Mouse (Mus musculus): Measurements from ENCODE around the gene Farp2. TPM values are rescaled to one million over a fixed set of nuclear protein-coding genes. Genes with fewer than 3 reads are reported as not detected.

Farp2 gene
- polyA plus RNA-seq, 1 experiment from 2014 or later = 10.1 TPM

DNA sequence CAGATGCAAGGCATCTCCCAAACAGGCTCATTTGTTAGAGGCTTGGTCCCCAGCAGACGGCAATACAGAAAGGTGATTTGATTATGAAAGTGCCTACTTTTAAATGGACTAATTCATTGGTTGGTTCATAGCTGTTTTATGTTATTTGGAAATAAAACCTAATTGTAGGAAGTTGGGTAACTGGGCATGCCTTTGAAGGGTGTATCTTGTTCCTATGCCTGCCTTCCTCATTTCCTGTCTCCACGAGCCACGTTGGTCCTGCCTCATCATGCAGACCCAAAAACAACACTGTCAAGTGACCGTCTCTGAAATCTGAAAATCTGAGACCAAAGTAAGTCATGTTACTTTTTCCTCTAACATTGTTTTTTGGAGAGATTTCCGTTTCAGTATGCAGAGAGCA, 39.5 kb downstream of the Farp2 start:
- in situ Hi-C loops (cut with MboI; ENCODE audit: low pct_unique_long_range_greater_than_20kb) = no loop called here
- no peaks in the 10 kb centered on the region for H3K27me3 ChIP-seq
- no peak for DNase-seq (ENCODE audit: low read depth, low spot score)

DNA sequence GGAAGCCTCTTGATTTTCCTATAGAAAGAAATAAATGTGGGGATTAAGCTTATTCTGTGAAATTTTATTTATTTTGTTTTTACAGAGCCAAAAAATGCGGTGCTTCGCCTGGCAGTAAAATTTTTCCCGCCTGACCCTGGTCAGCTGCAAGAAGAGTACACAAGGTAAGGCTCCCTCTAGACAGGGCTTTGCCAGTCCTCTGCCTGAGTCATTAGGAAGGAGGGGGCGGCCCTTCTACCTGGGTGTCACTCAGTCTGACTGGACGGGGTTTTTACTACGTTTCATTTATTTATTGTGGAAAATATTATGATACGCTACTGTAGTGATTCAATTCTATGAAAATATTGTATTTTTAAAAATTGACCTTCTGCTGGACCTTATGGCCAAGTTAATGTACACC, 51.3 kb downstream of the Farp2 start:
- CTCF ChIA-PET = no interaction called here
- H3K27me3 ChIP-seq = no peaks in the 10 kb centered on the region
- no peak for DNase-seq (ENCODE audit: low read depth, low spot score)
- POLR2A ChIA-PET = no interaction called here
- in situ Hi-C loops (cut with MboI; ENCODE audit: low pct_unique_long_range_greater_than_20kb) = no loop called here
- no peak for ATAC-seq
- no peak for TF ChIP-seq CTCF (IDR thresholded peaks at IDR 0.05)

More for the DNA sequence above, 39.5 kb downstream of the Farp2 start:
- ATAC-seq = no peak
- POLR2A ChIA-PET = no interaction called here
- TF ChIP-seq CTCF (IDR thresholded peaks at IDR 0.05) = no peak
- CTCF ChIA-PET = no interaction called here

DNA sequence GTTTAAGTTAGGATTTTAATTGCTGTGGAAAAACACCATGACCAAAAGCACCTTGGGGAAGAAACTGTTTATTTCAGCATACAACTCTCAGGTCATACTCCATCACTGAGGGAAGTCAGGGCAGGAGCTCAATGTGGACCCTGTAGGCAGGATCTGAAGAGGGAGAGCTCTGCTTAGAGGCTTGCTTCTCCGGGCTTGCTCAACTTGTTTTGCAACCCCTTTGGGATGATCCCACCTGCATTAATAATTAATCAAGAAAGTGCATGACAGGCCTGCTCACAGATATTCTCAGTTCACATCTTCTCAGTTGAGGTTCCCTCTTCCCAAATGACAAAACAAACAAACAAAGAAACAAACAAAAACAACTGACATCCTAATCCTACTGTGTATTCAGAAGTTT, 51.8 kb downstream of the Farp2 start:
- TF ChIP-seq CTCF (IDR thresholded peaks at IDR 0.05) = no peak
- DNase-seq (ENCODE audit: low read depth, low spot score) (no peak), ATAC-seq (no peak)
- no peaks in the 10 kb centered on the region for H3K27me3 ChIP-seq
- POLR2A ChIA-PET = no interaction called here
- in situ Hi-C loops (cut with MboI; ENCODE audit: low pct_unique_long_range_greater_than_20kb) = no loop called here
- CTCF ChIA-PET = no interaction called here

DNA sequence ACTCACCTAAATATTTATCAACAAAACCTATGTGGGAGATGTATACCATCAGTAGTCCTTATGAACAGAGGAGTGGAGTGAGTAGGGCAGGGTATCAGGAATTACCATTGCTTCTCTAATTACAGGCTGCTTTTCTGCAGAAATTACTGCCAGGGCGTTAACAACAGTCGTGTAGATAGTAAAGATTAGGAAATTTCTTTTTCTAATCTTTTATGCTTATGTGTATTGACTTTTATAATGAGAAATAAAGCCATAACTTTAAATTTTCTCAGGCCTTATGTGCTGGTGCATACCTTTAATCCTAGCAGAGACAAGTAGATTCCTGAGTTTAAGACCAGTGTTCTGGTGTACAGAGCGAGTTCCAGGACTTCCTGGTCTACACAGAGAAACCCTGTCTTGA, 52.9 kb downstream of the Farp2 start:
- ATAC-seq = no peak
- in situ Hi-C loops (cut with MboI; ENCODE audit: low pct_unique_long_range_greater_than_20kb) = no loop called here
- H3K27me3 ChIP-seq = no peaks in the 10 kb centered on the region
- no peak for TF ChIP-seq CTCF (IDR thresholded peaks at IDR 0.05)
- no peak for DNase-seq (ENCODE audit: low read depth, low spot score)
- POLR2A ChIA-PET = no interaction called here
- CTCF ChIA-PET = no interaction called here

DNA sequence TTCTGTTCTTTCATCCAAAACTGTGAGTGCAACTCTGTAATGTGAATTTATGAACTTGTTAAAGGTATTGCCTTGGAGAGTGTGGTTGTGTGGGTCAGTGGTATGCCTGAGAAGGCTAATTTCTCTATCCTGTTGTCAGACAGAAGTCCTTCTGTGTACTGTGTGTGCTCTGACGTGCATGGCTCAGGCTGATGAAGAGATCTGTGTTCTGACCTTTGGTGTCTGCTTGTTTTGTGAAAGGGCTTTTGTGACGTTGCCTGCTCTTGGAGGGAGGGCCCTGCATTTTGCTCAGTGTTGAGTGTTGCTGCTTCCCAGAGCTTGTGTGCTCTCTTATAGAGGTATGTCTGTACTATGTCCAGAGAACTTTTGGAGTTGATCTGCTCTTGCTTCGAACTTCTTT, 55.1 kb downstream of the Farp2 start:
- TF ChIP-seq CTCF (IDR thresholded peaks at IDR 0.05) = no peak

DNA sequence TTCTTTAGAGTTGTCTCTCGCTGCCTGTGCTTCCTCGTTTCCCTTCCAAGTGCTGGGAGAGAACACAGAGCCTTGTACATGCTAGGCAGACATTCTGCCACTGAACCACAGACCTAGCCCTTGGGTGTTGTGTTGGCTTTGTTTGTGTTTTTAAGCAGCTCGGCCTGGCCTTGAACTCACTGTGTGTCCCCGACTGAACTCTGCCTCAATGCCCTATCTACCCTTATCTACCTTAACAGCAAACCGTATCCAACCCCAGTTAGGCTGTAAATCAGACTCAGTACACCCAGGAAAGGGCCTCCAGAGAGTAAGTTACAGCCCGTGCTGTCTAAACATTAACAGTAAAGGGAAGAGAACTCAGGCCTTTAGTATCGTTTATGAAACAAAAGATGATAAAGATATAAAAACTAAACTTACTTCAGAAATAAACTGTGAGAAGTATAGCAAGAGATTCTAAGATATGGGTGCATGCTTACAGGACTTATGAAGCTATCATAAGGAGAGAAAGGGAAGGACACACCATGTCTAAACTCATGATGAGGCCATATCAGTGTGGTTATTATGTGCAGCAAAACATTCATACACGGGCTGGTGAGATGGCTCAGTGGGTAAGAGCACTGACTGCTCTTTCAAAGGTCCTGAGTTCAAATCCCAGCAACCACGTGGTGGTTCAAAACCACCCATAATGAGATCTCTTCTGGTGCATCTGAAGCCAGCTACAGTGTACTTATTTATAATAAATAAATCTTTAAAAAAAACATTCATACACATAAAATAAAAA, 56.0 kb downstream of the Farp2 start:
- ChIA-PET POLR2A (no interaction called here), CTCF (no interaction called here)
- TF ChIP-seq CTCF (IDR thresholded peaks at IDR 0.05) = no peak
- ATAC-seq (no peak), DNase-seq (ENCODE audit: low read depth, low spot score) (no peak)
- in situ Hi-C loops (cut with MboI; ENCODE audit: low pct_unique_long_range_greater_than_20kb) = no loop called here
- H3K27me3 ChIP-seq = no peaks in the 10 kb centered on the region

More for the DNA sequence above, 55.1 kb downstream of the Farp2 start:
- no peaks in the 10 kb centered on the region for H3K27me3 ChIP-seq
- ChIA-PET CTCF (no interaction called here), POLR2A (no interaction called here)
- ATAC-seq (no peak), DNase-seq (ENCODE audit: low read depth, low spot score) (no peak)
- in situ Hi-C loops (cut with MboI; ENCODE audit: low pct_unique_long_range_greater_than_20kb) = no loop called here

DNA sequence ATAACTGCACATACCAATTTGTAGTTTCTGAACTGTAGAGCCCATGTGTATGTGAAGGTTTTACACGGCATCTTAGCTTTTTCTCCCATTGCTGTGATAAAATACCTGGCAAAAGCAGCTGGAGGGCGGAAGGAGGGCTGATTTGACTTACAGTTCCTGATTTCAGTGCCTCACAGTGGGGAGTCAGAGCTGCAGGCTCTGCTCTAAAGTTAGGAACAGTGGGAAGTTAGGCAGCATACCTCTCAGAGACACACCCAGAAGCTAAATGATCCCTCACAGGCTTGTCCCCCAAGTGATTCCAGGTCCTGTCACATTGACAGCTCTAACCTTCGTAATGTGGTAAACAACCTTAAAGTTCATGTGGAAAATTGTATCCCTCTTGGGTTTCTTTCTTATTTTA, 65.2 kb downstream of the Farp2 start:
- POLR2A ChIA-PET = no interaction called here
- in situ Hi-C loops (cut with MboI; ENCODE audit: low pct_unique_long_range_greater_than_20kb) = no loop called here
- no peak for TF ChIP-seq CTCF (IDR thresholded peaks at IDR 0.05)
- CTCF ChIA-PET = no interaction called here
- H3K27me3 ChIP-seq = no peaks in the 10 kb centered on the region
- DNase-seq (ENCODE audit: low read depth, low spot score) (no peak), ATAC-seq (no peak)

DNA sequence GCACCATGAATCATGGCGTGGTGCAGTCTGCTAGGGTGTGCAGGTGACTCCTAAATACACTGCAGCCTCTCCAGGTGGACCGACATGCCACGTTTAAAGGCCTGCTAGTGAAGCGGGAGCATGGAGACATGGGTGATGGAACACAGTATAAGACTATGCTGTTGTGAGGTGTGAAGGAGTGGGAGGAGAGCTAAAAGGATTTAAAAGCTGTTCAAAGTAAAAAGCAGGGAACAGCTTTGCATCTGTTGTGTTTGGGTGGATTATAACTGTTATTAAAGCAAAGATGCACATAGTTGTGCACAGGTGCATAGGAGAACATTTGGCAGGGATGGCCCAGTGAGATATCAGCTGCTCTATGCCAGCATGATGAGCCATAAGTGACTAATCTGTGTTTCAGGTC, 66.0 kb downstream of the Farp2 start:
- DNase-seq (ENCODE audit: low read depth, low spot score) (no peak), ATAC-seq (no peak)
- CTCF ChIA-PET = interaction anchor here (1.1 kb wide), 1 partner anchor 9 kb away, joined by 3 read pairs; no protein-coding TSS in a partner anchor
- H3K27me3 ChIP-seq = no peaks in the 10 kb centered on the region
- no peak for TF ChIP-seq CTCF (IDR thresholded peaks at IDR 0.05)
- in situ Hi-C loops (cut with MboI; ENCODE audit: low pct_unique_long_range_greater_than_20kb) = no loop called here
- POLR2A ChIA-PET = no interaction called here

DNA sequence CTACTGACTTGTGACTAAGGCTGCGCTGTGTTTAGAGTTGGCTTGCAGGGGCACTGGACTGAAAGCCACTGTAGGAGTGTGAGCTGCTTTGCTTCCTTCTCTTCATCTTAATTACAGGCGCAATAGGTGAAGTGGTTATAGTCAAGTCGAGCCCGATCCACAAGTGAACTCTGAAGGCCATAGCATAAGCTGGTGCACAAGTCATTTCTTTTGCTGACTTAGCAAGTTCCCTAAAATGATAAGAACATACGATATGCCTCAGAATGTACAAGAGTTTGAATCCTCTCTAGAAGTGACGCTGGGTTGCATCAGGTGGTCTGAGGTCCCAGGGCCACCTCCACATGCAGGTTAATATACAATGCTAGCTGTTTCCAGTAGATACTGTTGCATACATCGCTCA, 69.7 kb downstream of the Farp2 start:
- ChIA-PET POLR2A (no interaction called here), CTCF (no interaction called here)
- no peak for TF ChIP-seq CTCF (IDR thresholded peaks at IDR 0.05)
- DNase-seq (ENCODE audit: low read depth, low spot score) (no peak), ATAC-seq (no peak)
- in situ Hi-C loops (cut with MboI; ENCODE audit: low pct_unique_long_range_greater_than_20kb) = no loop called here
- no peaks in the 10 kb centered on the region for H3K27me3 ChIP-seq

DNA sequence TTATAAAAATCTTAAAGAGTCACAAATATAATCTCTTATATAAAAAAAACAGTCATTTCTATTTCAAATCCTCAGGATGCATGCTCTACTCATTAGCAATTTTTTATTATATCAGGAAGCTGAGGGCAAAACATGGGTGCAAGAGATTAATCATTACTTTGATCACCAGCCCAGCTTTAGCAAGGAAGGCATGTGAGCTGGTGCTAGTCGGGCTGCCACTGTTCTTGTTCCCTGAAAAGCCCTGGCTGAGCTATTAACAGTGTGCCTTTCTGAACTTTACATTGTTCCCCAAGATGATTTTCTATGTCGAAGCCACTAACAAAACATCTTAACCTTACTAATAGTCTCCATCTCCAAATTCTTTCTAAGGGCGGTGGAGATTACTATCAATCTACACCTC, 76.5 kb downstream of the Farp2 start:
- ChIA-PET POLR2A (no interaction called here), CTCF (no interaction called here)
- ATAC-seq (no peak), DNase-seq (ENCODE audit: low read depth, low spot score) (no peak)
- H3K27me3 ChIP-seq = no peaks in the 10 kb centered on the region
- in situ Hi-C loops (cut with MboI; ENCODE audit: low pct_unique_long_range_greater_than_20kb) = no loop called here
- no peak for TF ChIP-seq CTCF (IDR thresholded peaks at IDR 0.05)

DNA sequence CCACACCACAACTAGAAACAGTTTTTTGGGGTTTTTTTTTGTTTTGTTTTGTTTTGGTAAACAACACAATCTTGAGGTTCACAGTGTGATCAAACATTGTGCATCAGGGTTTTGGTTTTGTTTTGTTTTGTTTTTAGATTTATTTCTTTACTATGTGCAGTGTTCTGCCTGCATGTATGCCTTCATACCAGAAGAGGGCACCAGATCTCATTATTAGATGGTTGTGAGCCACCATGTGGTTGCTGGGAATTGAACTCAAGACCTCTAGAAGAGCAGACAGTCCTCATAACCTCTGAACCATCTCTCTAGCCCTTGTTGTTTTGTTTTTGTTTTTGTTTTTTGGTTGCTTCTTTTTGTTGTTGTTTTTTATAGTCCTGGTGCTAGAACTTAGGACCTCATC, 82.1 kb downstream of the Farp2 start:
- TF ChIP-seq CTCF (IDR thresholded peaks at IDR 0.05) = no peak
- in situ Hi-C loops (cut with MboI; ENCODE audit: low pct_unique_long_range_greater_than_20kb) = no loop called here
- no peak for ATAC-seq
- no peak for DNase-seq (ENCODE audit: low read depth, low spot score)
- ChIA-PET POLR2A (no interaction called here), CTCF (interaction anchor here (0.8 kb wide), 1 partner anchor 15 kb away, joined by 3 read pairs; no protein-coding TSS in a partner anchor)
- H3K27me3 ChIP-seq = no peaks in the 10 kb centered on the region

DNA sequence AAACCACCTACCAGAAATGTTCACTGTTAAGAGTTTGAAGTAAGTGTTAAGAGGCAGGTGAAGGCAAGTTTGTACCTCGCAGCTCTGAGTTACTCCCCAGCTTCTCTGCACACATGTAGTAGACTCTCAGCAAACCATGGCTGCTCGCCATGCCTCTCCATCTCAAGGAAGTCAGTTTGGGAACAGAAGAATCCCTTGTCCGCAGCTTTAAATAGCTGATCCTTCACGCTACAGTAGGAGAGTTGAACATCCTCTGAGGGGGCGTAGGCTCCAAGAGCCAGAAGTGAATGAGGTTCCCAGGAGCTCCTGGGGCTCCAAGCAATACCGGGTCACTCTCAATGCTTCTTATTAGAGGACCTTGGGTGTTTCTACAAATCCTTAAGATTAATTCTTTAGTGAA, 84.0 kb downstream of the Farp2 start:
- POLR2A ChIA-PET = interaction anchor here (1.2 kb wide), 1 partner anchor 11 kb away, joined by 7 read pairs; no protein-coding TSS in a partner anchor
- no peak for TF ChIP-seq CTCF (IDR thresholded peaks at IDR 0.05)
- DNase-seq (ENCODE audit: low read depth, low spot score) = no peak

More for the DNA sequence above, 84.0 kb downstream of the Farp2 start:
- H3K27me3 ChIP-seq = no peaks in the 10 kb centered on the region
- in situ Hi-C loops (cut with MboI; ENCODE audit: low pct_unique_long_range_greater_than_20kb) = no loop called here
- no peak for ATAC-seq
- CTCF ChIA-PET = no interaction called here

Measured in Patski (cell line).